Mouse (Mus musculus) ES-E14 (cell line): ENCODE measurements at regions not wholly inside any gene's neighbourhood (a gene's known extent, or its start where the extent isn't known, plus 50 kb on each side); places are given as distances from the start of the nearest gene placed in this dataset.

Source experiments
- DNase-seq: peaks from one replicate; pipeline ENCODE4 v3.0.0-alpha.2; 2013; ENCODE audit warnings: low read depth, low spot score
- H3K27ac ChIP-seq: 2 replicates; pipeline ENCODE4 v1.5.1; 2012; ENCODE audit warnings: low read depth, mild to moderate bottlenecking, low read length, moderate library complexity, mixed read lengths; ENCODE audit not compliant: poor library complexity, insufficient read depth, severe bottlenecking
- H3K36me3 ChIP-seq: 2 replicates; pipeline ENCODE4 v1.6.1; 2012; ENCODE audit warnings: mild to moderate bottlenecking, low read length, moderate library complexity, mixed read lengths; ENCODE audit not compliant: control insufficient read depth, poor library complexity, insufficient read depth, severe bottlenecking
- H3K4me1 ChIP-seq, 2 experiments: fragments of 150-350 bp in 1 of 2; sonication (generic) in 1 of 2; 2 replicates each; pipeline ENCODE4 v1.6.1; 2012; ENCODE audit warnings: low read length in 2 of 2, mild to moderate bottlenecking in 1 of 2, mixed read lengths in 1 of 2; ENCODE audit not compliant: control insufficient read depth in 2 of 2, insufficient read depth in 2 of 2, poor library complexity in 1 of 2
- H3K4me3 ChIP-seq, 2 experiments: fragments of 150-350 bp in 1 of 2; sonication (generic) in 1 of 2; 2 replicates each; pipeline ENCODE4 v1.5.1; 2012; ENCODE audit warnings: low read length in 2 of 2, low read depth in 1 of 2, mild to moderate bottlenecking in 1 of 2, mixed read lengths in 1 of 2; ENCODE audit not compliant: insufficient read depth in 1 of 2, poor library complexity in 1 of 2, severe bottlenecking in 1 of 2
- H3K9ac ChIP-seq: 2 replicates; pipeline ENCODE4 v1.6.1; 2012; ENCODE audit warnings: low read depth, mild to moderate bottlenecking, low read length, mixed read lengths; ENCODE audit not compliant: poor library complexity, insufficient read depth, severe bottlenecking
- H3K9me3 ChIP-seq: fragments of 150-350 bp; sonication (generic); 2 replicates; pipeline ENCODE4 v1.6.1; 2012; ENCODE audit warnings: low read depth, mild to moderate bottlenecking, low read length; ENCODE audit not compliant: control insufficient read depth, insufficient read depth
- CHD2 ChIP-seq: IDR thresholded peaks from 2 replicates; pipeline ENCODE4 v1.6.1; 2014; ENCODE audit warnings: mild to moderate bottlenecking, low read depth, low read length, inconsistent platforms
- HCFC1 ChIP-seq: IDR thresholded peaks from 2 replicates; pipeline ENCODE4 v1.6.1; 2012; ENCODE audit warnings: low read length, inconsistent platforms, borderline replicate concordance; ENCODE audit not compliant: insufficient read depth
- MAFK ChIP-seq: IDR thresholded peaks from 2 replicates; pipeline ENCODE4 v1.6.1; 2014; ENCODE audit warnings: mild to moderate bottlenecking, low read depth, low read length, inconsistent platforms; ENCODE audit not compliant: insufficient read depth
- ZC3H11A ChIP-seq: IDR thresholded peaks from 2 replicates; pipeline ENCODE4 v1.6.1; 2012; ENCODE audit warnings: low read depth, mild to moderate bottlenecking, inconsistent platforms, low read length, borderline replicate concordance
- ZNF384 ChIP-seq: IDR thresholded peaks from 2 replicates; pipeline ENCODE4 v1.6.1; 2012; ENCODE audit warnings: low read depth, low read length, inconsistent platforms
- in situ Hi-C, 2 experiments: fragments of 600-800 bp; cut with MboI; formaldehyde crosslinking; loops; one replicate each; pipeline ENCODE4 v1.15.1; 2025; ENCODE audit warnings: low sequenced_read_pairs in 2 of 2, inconsistent platforms in 1 of 2; ENCODE audit not compliant: unreplicated experiment in 2 of 2

DNA sequence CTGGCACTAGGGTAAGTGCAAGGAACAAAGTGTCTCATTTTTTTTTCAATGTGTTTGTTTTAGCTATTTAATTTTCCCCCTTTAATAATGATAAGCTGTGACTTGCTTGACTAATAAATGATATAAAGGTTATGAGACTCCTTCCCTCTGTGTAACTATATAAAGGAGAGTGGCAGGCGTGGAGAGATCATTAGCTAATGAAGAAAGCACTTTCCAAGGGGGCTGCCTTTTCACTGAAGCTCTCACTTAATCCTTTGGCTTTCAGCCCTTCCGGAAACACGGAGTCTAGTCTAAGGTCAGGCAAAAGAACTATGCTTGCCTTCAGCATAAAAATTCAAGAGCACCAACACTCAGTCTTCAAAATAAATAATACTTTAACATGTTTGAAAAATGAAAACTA lies 1382.2 kb upstream of the Got2 start:
- no peaks in the 10 kb centered on the region for H3K9me3 ChIP-seq
- no peaks in the 10 kb centered on the region for H3K4me1 ChIP-seq
- H3K27ac ChIP-seq, result no peak overlapping the region
- H3K4me3 ChIP-seq, result no peak overlapping the region
- no peak overlapping the region for H3K9ac ChIP-seq
- no peak for DNase-seq
- in situ Hi-C loops, result no loop called here
- no peak for TF ChIP-seq CHD2
- no peak for TF ChIP-seq ZC3H11A
- no peak for TF ChIP-seq ZNF384
- no peak for TF ChIP-seq HCFC1
- no peak for TF ChIP-seq MAFK
- H3K36me3 ChIP-seq, result no peaks in the 10 kb centered on the region

DNA sequence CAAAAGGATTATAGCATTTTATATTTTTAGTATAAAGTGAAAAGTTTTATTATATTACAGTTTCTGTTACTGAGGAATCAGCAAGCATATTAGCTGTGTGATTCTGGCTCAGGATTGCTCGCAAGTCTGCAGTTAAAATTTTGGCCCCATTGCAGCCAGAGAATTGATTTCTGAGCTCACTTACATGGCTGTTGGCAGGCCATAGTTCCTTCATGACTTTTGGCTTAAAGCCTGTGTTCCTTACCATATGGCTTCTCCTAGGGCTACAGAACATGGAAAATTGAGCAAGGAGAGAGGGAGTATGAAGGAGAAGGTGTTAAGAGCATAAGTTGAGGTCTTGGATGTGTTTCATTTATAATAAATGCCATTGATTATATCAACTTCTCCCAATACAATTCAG lies 1372.6 kb upstream of the Got2 start:
- DNase-seq, result no peak
- H3K27ac ChIP-seq, result no peak overlapping the region
- no peaks in the 10 kb centered on the region for H3K9me3 ChIP-seq
- TF ChIP-seq MAFK (no peak), ZC3H11A (no peak), CHD2 (no peak), ZNF384 (no peak)
- no peaks in the 10 kb centered on the region for H3K36me3 ChIP-seq
- no peaks in the 10 kb centered on the region for H3K4me1 ChIP-seq
- H3K4me3 ChIP-seq, result no peak overlapping the region
- in situ Hi-C loops, result no loop called here
- no peak overlapping the region for H3K9ac ChIP-seq

DNA sequence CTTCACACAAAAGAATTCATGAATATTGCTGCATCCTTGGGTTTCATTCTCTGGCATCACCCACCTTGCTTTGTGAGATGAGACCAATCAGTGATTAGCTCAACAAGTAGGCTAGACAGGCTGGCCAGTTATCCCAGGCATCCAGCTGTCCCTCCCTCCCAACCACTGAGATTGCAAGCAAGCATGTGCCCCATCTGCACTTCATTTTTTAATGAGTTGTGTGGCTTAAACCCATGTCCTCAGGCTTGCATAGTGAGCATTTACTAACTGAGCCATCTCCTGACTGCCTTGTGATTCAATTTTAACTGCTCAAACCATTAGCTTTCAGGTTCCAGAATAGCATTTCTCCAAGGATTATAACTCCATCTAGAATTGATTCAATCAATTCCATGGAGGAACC lies 1365.8 kb upstream of the Got2 start:
- H3K9ac ChIP-seq, result no peak overlapping the region
- H3K36me3 ChIP-seq, result no peaks in the 10 kb centered on the region
- H3K4me1 ChIP-seq, result no peaks in the 10 kb centered on the region
- in situ Hi-C loops, result no loop called here
- no peak overlapping the region for H3K27ac ChIP-seq
- H3K4me3 ChIP-seq, result no peak overlapping the region
- no peak for TF ChIP-seq MAFK
- TF ChIP-seq CHD2, result no peak
- TF ChIP-seq ZC3H11A, result no peak
- no peak for TF ChIP-seq ZNF384
- TF ChIP-seq HCFC1, result no peak
- no peak for DNase-seq
- H3K9me3 ChIP-seq, result no peaks in the 10 kb centered on the region

DNA sequence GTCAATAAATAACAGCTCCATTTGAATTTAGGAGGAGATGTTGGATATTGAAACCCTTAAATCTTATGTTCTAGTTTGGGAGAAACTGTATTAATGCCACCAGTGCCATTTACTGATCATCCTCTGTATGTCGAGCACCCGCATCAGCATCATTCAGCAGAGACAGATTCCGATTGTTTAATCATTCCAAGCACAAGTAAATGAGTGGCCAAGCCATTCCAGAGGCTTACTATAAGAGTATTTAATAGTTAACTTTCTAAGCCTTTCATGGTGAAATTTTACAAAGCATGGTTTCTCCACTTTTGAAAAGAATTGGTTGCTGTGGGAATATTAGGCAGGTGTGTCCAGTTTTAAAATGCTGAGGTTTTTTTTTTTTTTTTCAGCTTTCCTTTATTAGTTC lies 1363.9 kb upstream of the Got2 start:
- DNase-seq, result no peak
- Histone ChIP-seq H3K9me3 (no peaks in the 10 kb centered on the region), H3K4me1 (no peaks in the 10 kb centered on the region), H3K9ac (no peak overlapping the region), H3K36me3 (no peaks in the 10 kb centered on the region), H3K27ac (no peak overlapping the region), H3K4me3 (no peak overlapping the region)
- no peak for TF ChIP-seq ZNF384
- no peak for TF ChIP-seq MAFK
- TF ChIP-seq CHD2, result no peak
- TF ChIP-seq ZC3H11A, result no peak
- TF ChIP-seq HCFC1, result no peak
- in situ Hi-C loops, result no loop called here

DNA sequence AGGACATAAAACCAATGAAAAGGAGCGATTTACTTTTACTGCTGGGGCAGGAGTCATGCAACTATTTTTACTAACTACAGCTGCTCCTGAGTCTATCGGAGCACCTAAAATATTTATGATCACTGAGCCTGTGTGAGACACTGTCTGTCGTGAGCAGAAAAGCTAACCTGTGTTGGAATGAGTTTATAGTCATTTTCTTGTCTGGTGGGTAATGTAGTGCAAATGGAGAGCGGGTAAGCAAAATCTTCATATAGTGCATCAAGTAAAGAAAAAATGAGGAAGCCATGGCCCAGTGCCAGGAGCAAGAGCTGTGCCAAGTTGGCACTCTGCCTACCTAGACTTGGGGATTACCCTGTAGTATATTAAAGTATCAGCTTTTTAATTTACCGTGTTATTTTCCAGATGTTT lies 1363.1 kb upstream of the Got2 start:
- TF ChIP-seq MAFK (no peak), CHD2 (no peak), HCFC1 (no peak), ZC3H11A (no peak), ZNF384 (no peak)
- in situ Hi-C loops, result no loop called here
- DNase-seq, result no peak

More for the DNA sequence above, 1363.1 kb upstream of the Got2 start:
- H3K36me3 ChIP-seq, result no peaks in the 10 kb centered on the region
- H3K4me1 ChIP-seq, result no peaks in the 10 kb centered on the region
- no peak overlapping the region for H3K27ac ChIP-seq
- H3K9me3 ChIP-seq, result no peaks in the 10 kb centered on the region
- H3K9ac ChIP-seq, result no peak overlapping the region
- H3K4me3 ChIP-seq, result no peak overlapping the region
